Mouse (Mus musculus): Measurements from ENCODE around the gene Mthfr. TPM values are rescaled to one million over a fixed set of nuclear protein-coding genes. Genes with fewer than 3 reads are reported as not detected.
A peak's percentile ranks its signal among the peaks of the same experiment; 100 is the strongest.

Mthfr gene
- polyA plus RNA-seq, 1 experiment from 2014 or later = 18.7 TPM

DNA sequence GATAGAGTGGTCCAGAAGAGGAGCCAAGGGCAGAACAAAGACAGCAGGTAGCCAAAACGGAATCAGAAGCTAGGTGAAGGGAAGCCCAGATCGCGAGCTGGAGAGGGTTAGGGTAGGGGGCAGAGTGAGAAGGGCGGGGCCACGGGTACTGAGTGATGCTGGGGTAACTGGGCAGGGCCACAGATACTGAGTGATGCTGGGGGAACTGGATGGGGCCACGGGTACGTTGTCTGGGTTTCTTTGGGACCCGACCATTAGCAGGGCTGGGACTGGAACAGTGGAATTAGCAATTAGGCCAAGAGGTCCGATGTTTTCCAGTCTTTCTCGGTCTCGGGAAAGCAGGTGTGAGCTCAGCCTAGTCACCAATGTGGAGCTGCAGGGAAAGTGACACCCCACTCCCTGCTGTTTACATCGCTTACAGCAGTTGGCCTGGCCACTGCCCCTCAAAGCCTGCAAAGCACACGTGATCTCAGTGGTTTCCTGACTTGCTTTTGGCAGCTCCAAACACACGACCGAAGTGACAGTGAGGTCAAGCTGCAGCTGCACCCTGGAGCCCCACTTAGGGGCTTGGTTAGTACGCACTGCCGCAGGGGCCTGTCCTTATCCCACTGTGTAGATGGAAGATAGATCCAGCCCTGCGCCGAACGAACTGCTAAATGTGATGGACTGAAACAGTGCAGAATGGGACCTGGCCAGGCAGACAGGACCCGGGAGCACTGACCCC lies 44.5 kb downstream of the Mthfr start:
- H3K9ac ChIP-seq = 0 out of 2 replicates have a peak overlapping the region, but pooled peaks have one; percentile 8
- peaks cover 9% of the 10 kb centered on the region; the same call in 1 of the 2 replicates for H3K4me1 ChIP-seq (replicated peaks; ENCODE audit: control insufficient read depth, insufficient read depth, low read length)
- no peak overlapping the region for H3K27ac ChIP-seq
- 68% methylated on average over 21 of the region's 21 CpGs for WGBS
- ATAC-seq (ENCODE audit: low FRiP score) (no peak), DNase-seq (ENCODE audit: low spot score) (no peak)
- H3K36me3 ChIP-seq (replicated peaks; ENCODE audit: control insufficient read depth, insufficient read depth) = no peaks in the 10 kb centered on the region
- no peak overlapping the region for H3K4me3 ChIP-seq (replicated peaks; ENCODE audit: low read length)
- no peaks in the 10 kb centered on the region for H3K27me3 ChIP-seq (ENCODE audit: control insufficient read depth, insufficient read depth, low read length)
- H3K9me3 ChIP-seq (ENCODE audit: control insufficient read depth, low read length) = no peaks in the 10 kb centered on the region
- no peak overlapping the region for H3K4me2 ChIP-seq (replicated peaks)

DNA sequence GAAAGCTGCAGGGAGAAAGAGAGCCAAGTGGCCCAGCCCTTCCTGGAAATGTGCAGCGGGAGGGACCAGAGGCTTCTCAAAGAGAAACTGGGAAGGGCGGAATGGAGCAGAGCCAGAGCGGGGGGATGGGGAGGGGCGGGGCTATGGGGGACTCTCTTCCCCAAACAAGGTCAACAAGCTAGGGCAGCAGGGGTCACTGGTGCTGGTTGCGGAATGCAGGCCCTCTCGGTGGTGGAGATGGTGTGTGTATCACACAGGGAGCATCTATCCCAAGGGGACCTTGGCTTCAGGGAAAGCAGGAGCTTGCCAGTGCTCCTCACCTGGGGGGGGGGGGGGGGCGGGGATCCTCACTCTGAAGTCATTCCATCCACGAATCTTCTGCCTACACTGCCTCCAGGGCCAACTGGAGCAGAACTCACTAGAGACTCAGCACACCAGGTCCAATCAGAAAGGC lies 45.4 kb downstream of the Mthfr start:
- Histone ChIP-seq H3K4me1 (replicated peaks; ENCODE audit: control insufficient read depth, insufficient read depth, low read length) (peaks cover 10% of the 10 kb centered on the region; the same call in 1 of the 2 replicates), H3K4me3 (replicated peaks; ENCODE audit: low read length) (no peak overlapping the region), H3K9me3 (ENCODE audit: control insufficient read depth, low read length) (no peaks in the 10 kb centered on the region), H3K27me3 (ENCODE audit: control insufficient read depth, insufficient read depth, low read length) (no peaks in the 10 kb centered on the region), H3K36me3 (replicated peaks; ENCODE audit: control insufficient read depth, insufficient read depth) (no peaks in the 10 kb centered on the region), H3K27ac (no peak overlapping the region), H3K9ac (no peak overlapping the region), H3K4me2 (replicated peaks) (no peak overlapping the region)
- ATAC-seq (ENCODE audit: low FRiP score) (no peak), DNase-seq (ENCODE audit: low spot score) (no peak)
- WGBS = 14% methylated on average over 8 of the region's 8 CpGs

GRCm38 (mm10) chr4:148085131-148085906 lies 46.4 kb downstream of the Mthfr start:
- ATAC-seq (ENCODE audit: low FRiP score) (no peak), DNase-seq (ENCODE audit: low spot score) (no peak)
- H3K4me1 ChIP-seq (replicated peaks; ENCODE audit: control insufficient read depth, insufficient read depth, low read length) = peaks cover 10% of the 10 kb centered on the region; the same call in 1 of the 2 replicates
- 46% methylated on average over 10 of the region's 10 CpGs for WGBS
- H3K4me2 ChIP-seq (replicated peaks) = no peak overlapping the region
- no peak overlapping the region for H3K9ac ChIP-seq
- no peaks in the 10 kb centered on the region for H3K36me3 ChIP-seq (replicated peaks; ENCODE audit: control insufficient read depth, insufficient read depth)
- H3K27me3 ChIP-seq (ENCODE audit: control insufficient read depth, insufficient read depth, low read length) = no peaks in the 10 kb centered on the region
- no peak overlapping the region for H3K27ac ChIP-seq
- H3K9me3 ChIP-seq (ENCODE audit: control insufficient read depth, low read length) = no peaks in the 10 kb centered on the region
- H3K4me3 ChIP-seq (replicated peaks; ENCODE audit: low read length) = no peak overlapping the region

GRCm38 (mm10) chr4:148085907-148086305 lies 47.0 kb downstream of the Mthfr start:
- Histone ChIP-seq H3K4me2 (replicated peaks) (no peak overlapping the region), H3K4me1 (replicated peaks; ENCODE audit: control insufficient read depth, insufficient read depth, low read length) (peaks cover 10% of the 10 kb centered on the region; the same call in 1 of the 2 replicates), H3K27ac (no peak overlapping the region), H3K9ac (no peak overlapping the region), H3K9me3 (ENCODE audit: control insufficient read depth, low read length) (no peaks in the 10 kb centered on the region), H3K36me3 (replicated peaks; ENCODE audit: control insufficient read depth, insufficient read depth) (no peaks in the 10 kb centered on the region), H3K4me3 (replicated peaks; ENCODE audit: low read length) (no peak overlapping the region), H3K27me3 (ENCODE audit: control insufficient read depth, insufficient read depth, low read length) (no peaks in the 10 kb centered on the region)
- DNase-seq (ENCODE audit: low spot score) = no peak
- ATAC-seq (ENCODE audit: low FRiP score) = no peak
- 68% methylated on average over 3 of the region's 3 CpGs for WGBS

- Histone ChIP-seq H3K9me3 (ENCODE audit: control insufficient read depth, low read length) (no peaks in the 10 kb centered on the region), H3K4me2 (replicated peaks) (peak overlapping the region; percentile 84), H3K4me1 (replicated peaks; ENCODE audit: control insufficient read depth, insufficient read depth, low read length) (peaks cover 10% of the 10 kb centered on the region; the same call in 1 of the 2 replicates), H3K27ac (0 out of 2 replicates have a peak overlapping the region, but pooled peaks have one; percentile 14), H3K36me3 (replicated peaks; ENCODE audit: control insufficient read depth, insufficient read depth) (no peaks in the 10 kb centered on the region), H3K4me3 (replicated peaks; ENCODE audit: low read length) (peak overlapping the region; percentile 47), H3K27me3 (ENCODE audit: control insufficient read depth, insufficient read depth, low read length) (no peaks in the 10 kb centered on the region), H3K9ac (peak overlapping the region; percentile 61)
- WGBS = 3% methylated on average over 25 of the region's 30 CpGs
- ATAC-seq (ENCODE audit: low FRiP score) (no peak; the same call in 1 of the 2 replicates), DNase-seq (ENCODE audit: low spot score) (no peak)
These were observed 48.4 kb downstream of the Mthfr start for GRCm38 (mm10) chr4:148087091-148087906.

DNA sequence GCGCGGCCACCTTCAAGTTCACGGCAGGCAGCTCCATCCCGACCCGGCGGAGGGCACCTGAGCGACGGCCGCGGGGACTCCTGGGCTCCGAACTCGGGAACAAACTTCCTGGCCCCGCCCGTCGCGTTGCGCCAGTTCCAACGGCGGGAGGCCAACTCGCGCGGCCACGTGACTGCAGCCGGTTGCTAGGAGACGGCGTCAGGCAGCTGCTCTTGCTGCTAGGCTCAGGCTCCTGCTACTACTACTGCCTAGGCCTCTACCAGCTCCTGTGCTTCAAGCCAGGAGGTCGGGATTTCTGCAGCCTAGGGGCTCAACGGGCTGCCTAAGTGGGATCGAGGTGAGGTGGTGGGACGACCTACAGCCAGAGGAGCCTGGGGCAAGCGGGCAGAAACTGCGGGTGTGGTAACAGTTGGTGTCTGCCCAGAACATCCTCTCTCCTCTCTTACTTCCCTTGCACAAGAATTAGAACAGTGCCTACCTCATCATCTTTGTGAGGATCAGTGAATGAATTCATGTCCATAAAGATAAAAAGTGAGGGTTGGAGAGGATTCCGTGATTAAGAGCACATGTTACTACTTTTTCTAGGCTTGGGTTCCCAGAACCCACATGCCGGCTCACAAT lies 49.1 kb downstream of the Mthfr start, which contains the start of gene Agtrap:
Agtrap (minus strand) TSS at position 125 of the 621 bp plus-strand sequence.
- WGBS = 3% methylated on average over 34 of the region's 34 CpGs
- peak; percentile 91 for ATAC-seq (ENCODE audit: low FRiP score)

GRCm38 (mm10) chr4:148089166-148089565 lies 50.3 kb downstream of the Mthfr start:
- no peak for ATAC-seq (ENCODE audit: low FRiP score)
- Histone ChIP-seq H3K27me3 (ENCODE audit: control insufficient read depth, insufficient read depth, low read length) (no peaks in the 10 kb centered on the region), H3K36me3 (replicated peaks; ENCODE audit: control insufficient read depth, insufficient read depth) (no peaks in the 10 kb centered on the region), H3K9ac (no peak overlapping the region; the same call in 1 of the 2 replicates), H3K4me1 (replicated peaks; ENCODE audit: control insufficient read depth, insufficient read depth, low read length) (peaks cover 10% of the 10 kb centered on the region; the same call in 1 of the 2 replicates), H3K4me3 (replicated peaks; ENCODE audit: low read length) (no peak overlapping the region), H3K9me3 (ENCODE audit: control insufficient read depth, low read length) (no peaks in the 10 kb centered on the region), H3K27ac (no peak overlapping the region), H3K4me2 (replicated peaks) (no peak overlapping the region)
- DNase-seq (ENCODE audit: low spot score) = no peak
- 51% methylated on average over 4 of the region's 4 CpGs for WGBS

More for the DNA sequence above, 49.1 kb downstream of the Mthfr start, which contains the start of gene Agtrap:
- Histone ChIP-seq H3K4me3 (replicated peaks; ENCODE audit: low read length) (peak within 1 kb of the TSS; percentile 47), H3K27me3 (ENCODE audit: control insufficient read depth, insufficient read depth, low read length) (no peaks in the 10 kb centered on the region), H3K36me3 (replicated peaks; ENCODE audit: control insufficient read depth, insufficient read depth) (no peaks in the 10 kb centered on the region), H3K27ac (peak within 1 kb of the TSS; percentile 34; the same call in 1 of the 2 replicates), H3K9me3 (ENCODE audit: control insufficient read depth, low read length) (no peaks in the 10 kb centered on the region), H3K4me2 (replicated peaks) (peak within 1 kb of the TSS; percentile 84), H3K4me1 (replicated peaks; ENCODE audit: control insufficient read depth, insufficient read depth, low read length) (peaks cover 10% of the 10 kb centered on the region; the same call in 1 of the 2 replicates), H3K9ac (peak within 1 kb of the TSS; percentile 61)
- DNase-seq (ENCODE audit: low spot score) = peak; percentile 88

DNA sequence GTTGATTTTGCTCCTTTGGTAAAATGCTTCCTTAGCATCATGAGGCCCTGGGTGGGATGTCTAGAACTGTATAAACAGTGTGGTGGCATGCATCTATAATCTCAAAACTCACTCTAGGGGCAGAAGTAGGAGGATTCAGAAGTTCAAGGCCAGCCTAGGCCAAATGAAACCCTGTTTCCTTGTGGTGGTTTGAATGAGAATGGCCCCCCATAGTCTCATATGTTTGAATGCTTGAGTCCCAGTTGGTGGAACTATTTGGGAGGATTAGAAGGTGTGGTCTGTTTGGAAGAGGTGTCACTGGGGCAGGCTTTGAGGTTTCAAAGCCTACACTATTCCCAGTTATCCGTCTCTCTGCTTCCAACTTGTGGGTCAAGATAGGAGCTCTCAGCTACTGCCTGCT lies 52.3 kb downstream of the Mthfr start:
- no peak overlapping the region for H3K4me3 ChIP-seq (replicated peaks; ENCODE audit: low read length)
- 100% methylated on average over 1 of the region's 1 CpGs for WGBS
- H3K4me1 ChIP-seq (replicated peaks; ENCODE audit: control insufficient read depth, insufficient read depth, low read length) = peaks cover 10% of the 10 kb centered on the region; the same call in 1 of the 2 replicates
- no peaks in the 10 kb centered on the region for H3K9me3 ChIP-seq (ENCODE audit: control insufficient read depth, low read length)
- no peak overlapping the region for H3K27ac ChIP-seq
- H3K27me3 ChIP-seq (ENCODE audit: control insufficient read depth, insufficient read depth, low read length) = no peaks in the 10 kb centered on the region
- no peaks in the 10 kb centered on the region for H3K36me3 ChIP-seq (replicated peaks; ENCODE audit: control insufficient read depth, insufficient read depth)
- no peak overlapping the region for H3K4me2 ChIP-seq (replicated peaks)
- no peak overlapping the region for H3K9ac ChIP-seq
- DNase-seq (ENCODE audit: low spot score) = no peak
- no peak for ATAC-seq (ENCODE audit: low FRiP score)
